Mouse (Mus musculus) megakaryocyte, embryonic 14.5 days (primary cell): ENCODE results near the gene Col18a1.

Experiments used
- FLI1 ChIP-seq: IDR thresholded peaks from 2 replicates; pipeline ENCODE4 v1.6.1; 2012; ENCODE audit warnings: low read length, inconsistent platforms, mixed read lengths
- GATA1 ChIP-seq: IDR thresholded peaks from 3 replicates; pipeline ENCODE4 v1.6.1; 2012; ENCODE audit warnings: mixed read lengths, low read length, inconsistent platforms, borderline replicate concordance

- no peak for TF ChIP-seq FLI1
- TF ChIP-seq GATA1, result no peak
These were observed 149.3 kb downstream of the Col18a1 start for GRCm38 (mm10) chr10:77017061-77017460.
